Mouse (Mus musculus): Measurements from ENCODE around the gene Pcdh7. TPM values are rescaled to one million over a fixed set of nuclear protein-coding genes. Genes with fewer than 3 reads are reported as not detected.
A peak's percentile ranks its signal among the peaks of the same experiment; 100 is the strongest.

The Pcdh7 gene
- polyA plus RNA-seq, 2 experiments, result 0.34 to 0.64 TPM

DNA sequence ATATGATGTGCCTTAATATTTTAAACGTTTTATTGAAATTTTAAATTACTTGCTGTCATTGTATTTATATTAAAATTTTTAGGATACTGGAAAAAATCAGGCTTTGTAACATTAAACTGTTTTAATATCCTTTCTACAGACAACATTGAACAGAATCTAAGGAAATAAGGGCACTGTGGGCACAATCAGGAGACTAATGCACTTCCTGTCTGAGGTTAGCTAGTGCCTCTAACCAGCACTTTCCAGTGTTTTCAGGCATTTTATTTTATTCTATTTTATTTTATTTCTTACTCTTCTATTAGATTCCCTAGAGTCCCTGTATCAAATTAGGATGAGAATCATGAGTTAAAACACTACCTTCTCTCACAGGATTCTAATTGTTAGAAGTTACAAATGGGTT lies 28.1 kb downstream of the Pcdh7 start:
- Histone ChIP-seq H3K9ac (replicated peaks) (no peak overlapping the region), H3K4me2 (ENCODE audit: low read depth) (no peak overlapping the region), H3K4me1 (replicated peaks; ENCODE audit: control insufficient read depth in 2 of 2, insufficient read depth in 2 of 2, low read length in 1 of 2) (peaks cover 0 to 3% of the 10 kb centered on the region in 2 experiments; a peak in 3 of 4 replicates), H3K4me3 (ENCODE audit: insufficient read depth in 1 of 2, low read depth in 2 of 2, low read length in 2 of 2) (no peak overlapping the region), H3K27me3 (ENCODE audit: control insufficient read depth, insufficient read depth, low read length) (no peaks in the 10 kb centered on the region), H3K27ac (no peak overlapping the region), H3K9me3 (ENCODE audit: control insufficient read depth, low read length) (no peaks in the 10 kb centered on the region), H3K36me3 (replicated peaks; ENCODE audit: control insufficient read depth, insufficient read depth, low read depth) (no peaks in the 10 kb centered on the region)
- TF ChIP-seq CTCF (IDR thresholded peaks at IDR 0.05; ENCODE audit: low read depth), result no peak
- no peak for TF ChIP-seq EP300 (IDR thresholded peaks at IDR 0.05; ENCODE audit: low read depth)
- ATAC-seq (ENCODE audit: insufficient read depth) (no peak), DNase-seq (ENCODE audit: low read depth in 3 of 3, low spot score in 3 of 3) (no peak)
- WGBS (ENCODE audit: insufficient replicate concordance), result 64% methylated on average over 1 of the region's 1 CpGs

GRCm38 (mm10) chr5:57750320-57750719 lies 32.6 kb downstream of the Pcdh7 start:
- Histone ChIP-seq H3K9ac (replicated peaks) (no peak overlapping the region), H3K27me3 (ENCODE audit: control insufficient read depth, insufficient read depth, low read length) (no peaks in the 10 kb centered on the region), H3K27ac (no peak overlapping the region), H3K36me3 (replicated peaks; ENCODE audit: control insufficient read depth, insufficient read depth, low read depth) (no peaks in the 10 kb centered on the region), H3K4me1 (replicated peaks; ENCODE audit: control insufficient read depth in 2 of 2, insufficient read depth in 2 of 2, low read length in 1 of 2) (no peaks in the 10 kb centered on the region), H3K4me2 (ENCODE audit: low read depth) (no peak overlapping the region), H3K4me3 (ENCODE audit: insufficient read depth in 1 of 2, low read depth in 2 of 2, low read length in 2 of 2) (no peak overlapping the region), H3K9me3 (ENCODE audit: control insufficient read depth, low read length) (no peaks in the 10 kb centered on the region)
- DNase-seq (ENCODE audit: low read depth in 3 of 3, low spot score in 3 of 3) (no peak), ATAC-seq (ENCODE audit: insufficient read depth) (no peak)
- no peak for TF ChIP-seq EP300 (IDR thresholded peaks at IDR 0.05; ENCODE audit: low read depth)
- no peak for TF ChIP-seq CTCF (IDR thresholded peaks at IDR 0.05; ENCODE audit: low read depth)
- WGBS (ENCODE audit: insufficient replicate concordance), result 58% methylated on average over 1 of the region's 1 CpGs

GRCm38 (mm10) chr5:57755791-57756190 lies 38.0 kb downstream of the Pcdh7 start:
- TF ChIP-seq EP300 (IDR thresholded peaks at IDR 0.05; ENCODE audit: low read depth) (no peak), CTCF (IDR thresholded peaks at IDR 0.05; ENCODE audit: low read depth) (no peak)
- Histone ChIP-seq H3K9me3 (ENCODE audit: control insufficient read depth, low read length) (no peaks in the 10 kb centered on the region), H3K4me3 (ENCODE audit: insufficient read depth in 1 of 2, low read depth in 2 of 2, low read length in 2 of 2) (no peak overlapping the region), H3K9ac (replicated peaks) (no peak overlapping the region), H3K27ac (no peak overlapping the region), H3K27me3 (ENCODE audit: control insufficient read depth, insufficient read depth, low read length) (no peaks in the 10 kb centered on the region), H3K36me3 (replicated peaks; ENCODE audit: control insufficient read depth, insufficient read depth, low read depth) (no peaks in the 10 kb centered on the region), H3K4me1 (replicated peaks; ENCODE audit: control insufficient read depth in 2 of 2, insufficient read depth in 2 of 2, low read length in 1 of 2) (peaks cover 16 to 22% of the 10 kb centered on the region in 2 experiments), H3K4me2 (ENCODE audit: low read depth) (no peak overlapping the region)
- no peak for DNase-seq (ENCODE audit: low read depth in 3 of 3, low spot score in 3 of 3)
- 30% methylated on average over 1 of the region's 1 CpGs for WGBS (ENCODE audit: insufficient replicate concordance)
- no peak for ATAC-seq (ENCODE audit: insufficient read depth)

DNA sequence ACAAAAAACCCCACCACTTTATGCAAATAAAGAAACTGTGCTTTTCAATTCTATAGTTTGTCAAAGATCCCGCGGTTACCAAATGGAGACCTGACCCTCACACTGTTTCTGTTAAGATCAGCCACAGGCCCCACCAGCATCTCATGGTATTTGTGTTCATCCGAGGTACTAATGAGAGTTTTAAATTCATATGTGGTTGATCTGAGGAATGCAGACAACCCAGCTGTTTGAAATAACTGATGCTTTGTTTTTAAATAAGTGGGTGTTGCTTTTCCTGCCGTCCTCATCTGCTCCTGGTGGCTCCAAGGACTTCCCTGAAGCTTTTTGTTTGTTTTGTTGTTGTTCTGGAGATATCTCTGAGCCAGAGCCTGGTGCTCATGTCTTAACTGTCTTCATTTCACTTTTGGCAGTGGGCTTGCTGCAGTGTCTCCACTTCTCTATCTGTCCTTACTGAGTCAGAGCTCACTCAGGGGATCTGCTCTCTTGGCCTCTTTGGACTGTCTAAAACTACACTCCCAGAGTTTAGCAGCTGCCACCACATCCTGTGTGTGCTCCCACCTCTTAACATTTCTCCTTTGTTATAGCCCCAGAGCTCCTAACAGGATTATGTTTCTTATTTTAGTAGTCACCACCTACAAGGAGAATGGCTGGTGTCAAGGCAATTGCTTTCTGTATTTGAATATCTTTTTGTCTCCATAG lies 39.1 kb downstream of the Pcdh7 start:
- Histone ChIP-seq H3K9me3 (ENCODE audit: control insufficient read depth, low read length) (no peaks in the 10 kb centered on the region), H3K9ac (replicated peaks) (no peak overlapping the region), H3K27me3 (ENCODE audit: control insufficient read depth, insufficient read depth, low read length) (no peaks in the 10 kb centered on the region), H3K36me3 (replicated peaks; ENCODE audit: control insufficient read depth, insufficient read depth, low read depth) (no peaks in the 10 kb centered on the region), H3K4me3 (ENCODE audit: insufficient read depth in 1 of 2, low read depth in 2 of 2, low read length in 2 of 2) (no peak overlapping the region), H3K4me2 (ENCODE audit: low read depth) (no peak overlapping the region), H3K27ac (no peak overlapping the region), H3K4me1 (replicated peaks; ENCODE audit: control insufficient read depth in 2 of 2, insufficient read depth in 2 of 2, low read length in 1 of 2) (peaks cover 22 to 29% of the 10 kb centered on the region in 2 experiments)
- TF ChIP-seq EP300 (IDR thresholded peaks at IDR 0.05; ENCODE audit: low read depth) (no peak), CTCF (IDR thresholded peaks at IDR 0.05; ENCODE audit: low read depth) (no peak)
- ATAC-seq (ENCODE audit: insufficient read depth) (no peak), DNase-seq (ENCODE audit: low read depth in 3 of 3, low spot score in 3 of 3) (no peak)
- WGBS (ENCODE audit: insufficient replicate concordance), result 40% methylated on average over 4 of the region's 4 CpGs

GRCm38 (mm10) chr5:57757436-57757898 lies 39.7 kb downstream of the Pcdh7 start:
- ATAC-seq (ENCODE audit: insufficient read depth), result peak; percentile 47; the same call in 1 of the 2 replicates
- WGBS (ENCODE audit: insufficient replicate concordance), result 27% methylated on average over 4 of the region's 4 CpGs
- peak overlapping the region; percentile 35; the same call in 1 of the 2 replicates for H3K27ac ChIP-seq

More at GRCm38 (mm10) chr5:57757436-57757898, 39.7 kb downstream of the Pcdh7 start:
- H3K9me3 ChIP-seq (ENCODE audit: control insufficient read depth, low read length), result no peaks in the 10 kb centered on the region
- H3K4me3 ChIP-seq (ENCODE audit: insufficient read depth in 1 of 2, low read depth in 2 of 2, low read length in 2 of 2), result no peak overlapping the region
- no peaks in the 10 kb centered on the region for H3K36me3 ChIP-seq (replicated peaks; ENCODE audit: control insufficient read depth, insufficient read depth, low read depth)
- no peak for TF ChIP-seq CTCF (IDR thresholded peaks at IDR 0.05; ENCODE audit: low read depth)
- TF ChIP-seq EP300 (IDR thresholded peaks at IDR 0.05; ENCODE audit: low read depth), result no peak
- H3K4me1 ChIP-seq (replicated peaks; ENCODE audit: control insufficient read depth in 2 of 2, insufficient read depth in 2 of 2, low read length in 1 of 2), result peaks cover 22 to 30% of the 10 kb centered on the region in 2 experiments
- H3K27me3 ChIP-seq (ENCODE audit: control insufficient read depth, insufficient read depth, low read length), result no peaks in the 10 kb centered on the region
- DNase-seq (ENCODE audit: low read depth in 3 of 3, low spot score in 3 of 3), result no peak
- H3K4me2 ChIP-seq (ENCODE audit: low read depth), result no peak overlapping the region
- no peak overlapping the region; the same call in 1 of the 2 replicates for H3K9ac ChIP-seq (replicated peaks)

Data from liver, embryonic 14.5 days (tissue).